Mouse (Mus musculus) heart, embryonic 12.5 days (tissue): ENCODE measurements at regions not wholly inside any gene's neighbourhood (a gene's known extent, or its start where the extent isn't known, plus 50 kb on each side); places are given as distances from the start of the nearest gene placed in this dataset.
A peak's percentile ranks its signal among the peaks of the same experiment; 100 is the strongest.
"Not testable (repeated sequence)": the region's sequence is repeated elsewhere in the genome, so short reads cannot be mapped to it uniquely, and the experiment has no call there.

ENCODE experiments used
- ATAC-seq: fragments of 200-750 bp; cut with Nextera tagmentation; 2 replicates; pipeline ENCODE4 v1.8.0; 2017; ENCODE audit warnings: moderate TSS enrichment, moderate library complexity; ENCODE audit not compliant: insufficient number of reproducible peaks, low FRiP score
- H3K27ac ChIP-seq: fragments of 300-500 bp; sonication (generic); 2 replicates; pipeline ENCODE4 v1.5.1; 2016; ENCODE audit warnings: mild to moderate bottlenecking, moderate library complexity; ENCODE audit not compliant: poor library complexity, severe bottlenecking
- H3K27me3 ChIP-seq: fragments of 300-500 bp; sonication (generic); replicated peaks from 2 replicates; pipeline ENCODE4 v1.6.1; 2016; ENCODE audit warnings: mild to moderate bottlenecking, moderate library complexity
- H3K36me3 ChIP-seq: fragments of 300-500 bp; sonication (generic); 2 replicates; pipeline ENCODE4 v1.6.1; 2016; ENCODE audit warnings: mild to moderate bottlenecking, moderate library complexity
- H3K4me1 ChIP-seq: fragments of 300-500 bp; sonication (generic); replicated peaks from 2 replicates; pipeline ENCODE4 v1.6.1; 2016; ENCODE audit warnings: mild to moderate bottlenecking
- H3K4me2 ChIP-seq: fragments of 300-500 bp; sonication (generic); 2 replicates; pipeline ENCODE4 v1.6.1; 2016; ENCODE audit warnings: mild to moderate bottlenecking, moderate library complexity
- H3K4me3 ChIP-seq: fragments of 300-500 bp; sonication (generic); 2 replicates; pipeline ENCODE4 v1.5.1; 2016; ENCODE audit warnings: mild to moderate bottlenecking
- H3K9ac ChIP-seq: fragments of 300-500 bp; sonication (generic); 2 replicates; pipeline ENCODE4 v1.6.1; 2016; ENCODE audit warnings: mild to moderate bottlenecking, moderate library complexity
- H3K9me3 ChIP-seq: fragments of 300-500 bp; sonication (generic); replicated peaks from 2 replicates; pipeline ENCODE4 v1.6.1; 2016; ENCODE audit warnings: mild to moderate bottlenecking, moderate library complexity
- WGBS: fragments of 180-500 bp; shearing (Covaris S2); methylation state at CpG from one replicate; pipeline ENCODE4 v1.1.7; 2016; 5-methylcytosine and 5-hydroxymethylcytosine counted together

DNA sequence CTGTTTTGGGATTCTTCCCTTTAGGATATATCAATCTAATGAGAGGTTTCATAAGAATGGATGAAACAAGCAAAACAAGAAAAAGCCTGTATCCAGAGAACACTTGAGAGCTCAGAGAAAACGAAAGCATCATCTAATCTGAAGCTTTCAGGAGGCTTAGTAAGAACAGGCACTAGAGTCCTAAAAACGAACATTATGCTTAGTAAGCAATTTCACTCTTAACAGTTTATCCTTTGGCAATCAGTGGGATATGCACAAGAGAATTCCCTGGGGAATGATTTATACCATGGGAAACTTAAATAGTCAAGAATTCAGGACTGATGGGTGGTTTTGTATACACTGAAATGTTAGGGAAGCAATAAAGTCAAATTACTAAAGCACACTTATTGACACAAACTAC lies 521.5 kb upstream of the Clint1 start:
- Histone ChIP-seq H3K36me3 (no peaks in the 10 kb centered on the region), H3K9ac (no peak overlapping the region), H3K27ac (no peak overlapping the region), H3K27me3 (no peaks in the 10 kb centered on the region), H3K4me3 (no peak overlapping the region), H3K4me2 (no peak overlapping the region), H3K9me3 (no peaks in the 10 kb centered on the region), H3K4me1 (no peaks in the 10 kb centered on the region)
- ATAC-seq: no peak
- WGBS: 71% methylated on average over 2 of the region's 2 CpGs

DNA sequence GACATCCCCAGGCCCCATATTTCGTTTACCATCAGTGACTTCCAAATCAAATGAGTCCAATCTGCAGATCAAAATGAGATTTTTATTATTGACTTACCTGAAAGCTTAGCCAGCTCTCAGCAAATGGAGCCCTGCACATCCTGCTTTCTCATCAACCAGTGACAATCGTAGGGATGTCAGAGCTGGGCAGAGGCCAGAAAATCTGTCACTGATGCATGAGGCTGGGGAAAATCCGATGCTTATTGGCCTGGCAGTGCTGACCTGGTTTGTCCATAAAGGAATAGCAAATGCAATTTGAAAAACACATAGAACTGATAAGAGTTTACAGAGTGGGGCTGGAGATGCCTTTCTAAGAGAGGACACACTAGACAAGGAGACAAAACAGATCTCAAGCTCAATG lies 518.1 kb upstream of the Clint1 start:
- Histone ChIP-seq H3K4me2 (no peak overlapping the region), H3K4me3 (no peak overlapping the region), H3K27ac (no peak overlapping the region), H3K9me3 (no peaks in the 10 kb centered on the region), H3K4me1 (no peaks in the 10 kb centered on the region), H3K9ac (no peak overlapping the region), H3K36me3 (no peaks in the 10 kb centered on the region), H3K27me3 (no peaks in the 10 kb centered on the region)
- ATAC-seq: no peak
- 61% methylated on average over 3 of the region's 3 CpGs for WGBS

DNA sequence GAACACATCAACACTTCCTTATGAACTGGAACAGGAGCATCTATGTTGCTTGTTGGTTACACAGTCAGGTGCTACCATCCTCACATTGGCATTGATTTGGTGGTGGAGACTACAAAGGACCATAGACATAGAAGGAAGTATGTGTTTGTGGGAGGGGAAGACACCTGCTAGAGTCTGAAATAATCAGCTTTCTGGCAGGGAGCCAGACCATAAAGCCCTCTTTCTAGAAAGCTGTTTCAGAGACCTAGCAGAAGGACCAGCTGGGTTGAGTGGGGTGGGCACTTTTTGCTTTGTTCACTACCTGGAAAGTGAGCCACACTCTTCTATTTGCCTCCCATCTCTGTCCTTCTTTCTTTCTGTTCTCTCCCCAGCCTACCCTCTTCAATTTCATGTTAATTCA lies 502.5 kb upstream of the Clint1 start:
- Histone ChIP-seq H3K4me2 (no peak overlapping the region), H3K36me3 (no peaks in the 10 kb centered on the region), H3K9me3 (no peaks in the 10 kb centered on the region), H3K9ac (no peak overlapping the region), H3K27ac (no peak overlapping the region), H3K4me3 (no peak overlapping the region), H3K27me3 (no peaks in the 10 kb centered on the region), H3K4me1 (no peaks in the 10 kb centered on the region)
- no peak for ATAC-seq

- 89% methylated on average over 3 of the region's 3 CpGs for WGBS
- H3K4me3 ChIP-seq: no peak overlapping the region
Measured at GRCm38 (mm10) chr11:45365343-45365742, 486.5 kb upstream of the Clint1 start.

GRCm38 (mm10) chr11:45389243-45390146 lies 462.4 kb upstream of the Clint1 start:
- Histone ChIP-seq H3K27me3 (no peaks in the 10 kb centered on the region), H3K9me3 (0 out of 2 replicates have a peak, but pooled peaks cover 3% of the 10 kb centered on the region), H3K4me1 (no peaks in the 10 kb centered on the region), H3K4me2 (no peak overlapping the region), H3K36me3 (no peaks in the 10 kb centered on the region), H3K4me3 (no peak overlapping the region), H3K27ac (no peak overlapping the region), H3K9ac (no peak overlapping the region)
- ATAC-seq: no peak
- 67% methylated on average over 11 of the region's 11 CpGs for WGBS

More at GRCm38 (mm10) chr11:45365343-45365742, 486.5 kb upstream of the Clint1 start:
- Histone ChIP-seq H3K4me2 (no peak overlapping the region), H3K9ac (no peak overlapping the region), H3K27me3 (no peaks in the 10 kb centered on the region), H3K9me3 (no peaks in the 10 kb centered on the region), H3K36me3 (no peaks in the 10 kb centered on the region), H3K4me1 (no peaks in the 10 kb centered on the region), H3K27ac (no peak overlapping the region)
- no peak for ATAC-seq

GRCm38 (mm10) chr11:45396009-45396408 lies 455.8 kb upstream of the Clint1 start:
- no peaks in the 10 kb centered on the region for H3K9me3 ChIP-seq
- no peaks in the 10 kb centered on the region for H3K27me3 ChIP-seq
- H3K4me1 ChIP-seq: peaks cover 10% of the 10 kb centered on the region
- no peaks in the 10 kb centered on the region for H3K36me3 ChIP-seq
- no peak overlapping the region for H3K4me3 ChIP-seq
- H3K27ac ChIP-seq: no peak overlapping the region
- peak; percentile 51; the same call in 1 of the 2 replicates for ATAC-seq
- WGBS: 34% methylated on average over 3 of the region's 3 CpGs
- no peak overlapping the region for H3K4me2 ChIP-seq
- no peak overlapping the region for H3K9ac ChIP-seq

DNA sequence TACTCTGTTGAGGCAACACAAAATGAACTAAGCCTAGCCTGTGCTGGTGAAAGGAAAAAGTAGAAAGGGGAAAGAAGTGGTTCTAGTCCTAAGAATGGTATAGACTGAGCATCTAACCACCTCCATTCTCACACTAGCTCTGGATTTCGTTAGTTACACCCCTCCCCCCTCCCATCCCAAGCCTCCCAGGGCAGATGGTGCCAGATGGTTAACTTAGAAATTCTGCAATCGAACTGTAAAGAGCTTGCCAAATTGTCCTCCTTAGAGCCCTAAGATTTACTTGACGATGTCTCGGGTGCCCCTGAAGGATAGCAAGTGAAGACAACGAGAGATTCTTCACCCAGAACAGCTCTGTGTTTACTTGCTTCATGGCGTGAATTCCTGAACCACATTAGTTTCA lies 453.7 kb upstream of the Clint1 start:
- 56% methylated on average over 6 of the region's 6 CpGs for WGBS
- Histone ChIP-seq H3K4me1 (peaks cover 10% of the 10 kb centered on the region), H3K9ac (no peak overlapping the region), H3K27ac (no peak overlapping the region), H3K27me3 (no peaks in the 10 kb centered on the region), H3K36me3 (no peaks in the 10 kb centered on the region), H3K9me3 (no peaks in the 10 kb centered on the region), H3K4me2 (no peak overlapping the region), H3K4me3 (no peak overlapping the region)
- no peak for ATAC-seq

DNA sequence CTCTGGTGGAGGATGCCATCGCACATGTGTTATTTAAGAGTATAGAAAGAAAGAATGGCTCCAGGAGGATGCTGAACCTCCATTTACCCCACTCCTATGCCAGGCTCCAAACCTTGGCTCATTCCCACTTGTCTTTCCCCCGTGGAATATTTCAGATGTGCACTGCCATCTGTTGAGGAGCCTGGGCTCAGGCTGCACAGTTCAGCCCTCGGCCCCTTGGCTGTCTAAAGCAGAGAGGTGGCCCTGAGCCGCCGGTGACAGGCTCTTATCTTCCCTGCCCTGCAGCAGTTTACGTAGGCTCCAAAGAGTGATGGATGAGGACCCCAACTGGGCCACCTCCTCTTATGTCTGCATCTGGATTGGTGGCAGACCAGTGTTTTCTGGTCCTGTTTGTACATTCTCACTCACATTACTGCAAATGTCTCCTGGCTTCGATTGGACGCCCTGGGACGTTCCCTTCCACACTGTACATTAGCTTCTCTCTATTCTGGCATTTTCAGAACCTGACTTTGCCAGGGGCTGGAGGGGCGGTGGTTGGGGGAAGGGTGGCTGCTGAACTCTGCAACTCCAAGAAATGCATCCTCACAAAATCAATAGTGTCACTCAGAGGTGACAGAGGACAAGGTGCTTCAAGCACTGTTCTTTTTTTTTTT lies 447.3 kb upstream of the Clint1 start:
- ATAC-seq: no peak
- Histone ChIP-seq H3K4me1 (peaks cover 5% of the 10 kb centered on the region; the same call in 1 of the 2 replicates), H3K27me3 (no peaks in the 10 kb centered on the region), H3K9ac (no peak overlapping the region), H3K4me3 (no peak overlapping the region), H3K27ac (no peak overlapping the region), H3K36me3 (no peaks in the 10 kb centered on the region), H3K9me3 (no peaks in the 10 kb centered on the region), H3K4me2 (no peak overlapping the region)
- 38% methylated on average over 10 of the region's 10 CpGs for WGBS

- not testable (repeated sequence) for ATAC-seq, H3K27me3 ChIP-seq, H3K36me3 ChIP-seq, H3K4me2 ChIP-seq, H3K9ac ChIP-seq, H3K4me3 ChIP-seq, H3K27ac ChIP-seq, H3K9me3 ChIP-seq, H3K4me1 ChIP-seq
Measured at GRCm38 (mm10) chr11:45424066-45424465, 427.8 kb upstream of the Clint1 start.

GRCm38 (mm10) chr11:45440937-45441720 lies 410.7 kb upstream of the Clint1 start:
- Histone ChIP-seq H3K4me1 (no peaks in the 10 kb centered on the region; the same call in 1 of the 2 replicates), H3K27ac (no peak overlapping the region), H3K4me3 (no peak overlapping the region), H3K9ac (no peak overlapping the region), H3K27me3 (no peaks in the 10 kb centered on the region), H3K4me2 (no peak overlapping the region), H3K36me3 (no peaks in the 10 kb centered on the region), H3K9me3 (no peaks in the 10 kb centered on the region)
- WGBS: 58% methylated on average over 3 of the region's 3 CpGs
- ATAC-seq: no peak

DNA sequence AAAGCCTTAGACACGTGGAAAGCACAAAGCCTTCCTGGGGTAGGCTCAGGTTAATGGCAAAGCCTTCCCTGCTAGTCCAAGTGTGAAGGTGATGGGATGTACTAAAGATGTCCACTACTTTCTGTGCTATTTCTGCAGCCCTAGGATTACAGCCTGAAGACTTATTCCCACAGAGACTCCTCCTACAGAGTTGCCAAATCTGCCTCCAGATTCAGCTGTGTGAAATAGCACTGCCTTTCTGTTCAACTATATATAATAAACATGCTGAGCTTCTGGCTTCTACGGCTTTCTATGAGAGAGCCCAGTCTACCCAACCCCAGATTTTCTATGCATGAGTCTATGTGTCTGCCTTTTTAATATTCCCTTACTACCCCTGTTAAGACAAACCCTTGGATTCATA lies 405.3 kb upstream of the Clint1 start:
- no peak overlapping the region for H3K9ac ChIP-seq
- H3K27ac ChIP-seq: no peak overlapping the region
- H3K9me3 ChIP-seq: no peaks in the 10 kb centered on the region
- H3K27me3 ChIP-seq: no peaks in the 10 kb centered on the region
- no peaks in the 10 kb centered on the region for H3K36me3 ChIP-seq
- 75% methylated on average over 2 of the region's 2 CpGs for WGBS
- H3K4me1 ChIP-seq: no peaks in the 10 kb centered on the region; the same call in 1 of the 2 replicates
- no peak for ATAC-seq
- H3K4me3 ChIP-seq: no peak overlapping the region
- H3K4me2 ChIP-seq: no peak overlapping the region
